Mouse (Mus musculus): ENCODE measurements around the gene Cadps.

Gene Cadps

DNA sequence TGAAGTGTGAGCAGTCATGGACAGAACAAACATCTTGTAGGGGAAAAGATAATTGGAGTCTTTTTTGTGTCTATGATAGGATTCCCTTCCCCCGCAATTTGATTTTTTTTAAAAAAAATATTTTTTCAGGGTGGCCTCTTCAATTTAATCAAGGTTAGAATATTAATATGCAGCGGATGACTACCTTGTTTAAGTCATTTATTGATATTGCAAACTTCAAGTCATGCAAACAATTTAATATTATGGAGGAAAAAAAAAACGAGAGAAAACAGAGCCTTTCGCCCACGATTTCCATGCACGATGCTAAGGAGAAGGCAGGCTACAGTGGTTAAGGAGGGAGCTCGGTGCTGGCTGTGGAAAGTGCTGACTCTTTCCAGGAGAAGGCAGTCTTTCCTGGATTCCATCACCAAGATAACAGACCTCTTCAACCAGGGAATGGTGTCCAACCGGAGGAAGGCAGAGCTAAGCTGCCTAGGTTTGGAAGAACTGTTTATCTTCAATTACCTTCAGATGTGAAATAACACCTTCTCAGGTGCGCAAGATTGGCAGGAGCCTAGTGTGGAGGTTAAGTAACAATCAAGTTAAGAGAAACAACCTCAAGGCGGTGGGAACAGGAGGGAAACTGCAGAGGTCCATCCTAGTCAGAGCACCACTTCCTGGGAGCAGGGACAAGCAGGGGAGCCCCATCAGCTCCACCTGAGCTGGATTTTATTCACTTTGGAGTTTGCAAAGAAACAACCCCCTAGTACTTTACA, 483.9 kb downstream of the Cadps start:
- DNase-seq, result no peak

DNA sequence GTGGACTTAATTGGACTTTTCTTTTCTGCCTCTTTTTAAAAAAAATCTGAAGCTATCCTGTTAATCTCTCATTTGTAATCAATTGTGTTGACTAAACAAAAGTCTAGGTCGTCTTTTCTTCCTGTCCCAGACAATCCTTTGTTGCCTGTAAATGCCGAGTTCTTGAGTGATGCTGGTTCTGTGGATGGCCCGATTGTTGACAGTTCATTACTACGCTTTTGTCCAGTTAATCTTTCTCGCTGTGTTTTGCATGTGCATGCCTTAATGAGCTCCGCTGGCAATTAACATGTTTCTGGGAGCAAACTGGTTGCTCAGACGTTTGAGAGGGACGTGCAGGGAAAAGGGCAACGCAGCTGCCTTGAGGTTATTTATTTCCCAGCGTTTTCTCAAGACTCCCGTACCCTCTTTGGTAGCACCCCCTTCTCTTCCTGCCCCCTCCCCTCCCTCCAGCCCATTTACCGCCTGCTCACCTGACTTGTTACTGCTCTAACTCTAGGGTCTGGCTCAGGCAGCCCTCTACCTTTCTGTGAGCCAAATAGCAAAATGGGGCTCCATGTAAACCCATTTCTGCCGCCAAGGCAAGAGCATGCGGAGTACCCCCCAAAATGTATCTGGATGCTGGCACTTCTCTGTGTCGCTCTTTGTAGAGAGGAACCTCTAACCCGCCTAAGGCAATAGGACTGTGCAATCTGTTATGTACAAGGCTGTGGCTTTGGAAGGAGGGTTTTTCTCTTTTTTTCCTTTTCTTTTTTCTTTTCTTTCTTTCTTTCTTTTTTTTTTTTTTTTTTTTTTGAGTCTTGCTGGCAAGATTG, 484.7 kb downstream of the Cadps start:
- DNase-seq, result no peak

DNA sequence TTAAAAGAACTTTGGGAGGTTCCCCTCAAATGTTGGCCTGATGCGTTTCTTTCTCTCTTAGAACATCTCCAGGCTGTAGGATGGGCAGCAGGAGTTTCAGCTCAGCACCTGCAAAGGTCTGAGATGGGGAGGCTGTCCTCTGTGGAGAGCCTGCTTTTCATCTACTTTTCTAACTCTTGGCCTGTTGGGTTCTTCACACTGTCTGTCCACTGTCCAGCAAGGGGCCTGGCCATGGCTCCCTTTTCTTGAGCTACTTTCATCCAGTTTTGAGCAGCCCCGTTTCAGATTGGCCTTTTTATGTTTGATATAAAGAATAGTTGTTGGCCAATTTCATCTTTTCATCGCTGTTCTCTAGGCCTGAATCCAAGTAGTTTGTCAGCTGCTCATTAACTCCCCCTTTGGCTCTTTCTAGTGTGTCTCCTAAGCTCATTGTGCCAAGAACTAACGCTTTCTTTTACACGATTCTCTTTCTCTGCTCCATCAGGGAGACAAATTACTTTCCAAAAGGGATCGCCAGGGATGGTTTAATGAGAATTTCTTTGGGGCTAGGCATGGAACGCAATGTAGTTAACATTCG, 485.4 kb downstream of the Cadps start:
- no peak for DNase-seq

DNA sequence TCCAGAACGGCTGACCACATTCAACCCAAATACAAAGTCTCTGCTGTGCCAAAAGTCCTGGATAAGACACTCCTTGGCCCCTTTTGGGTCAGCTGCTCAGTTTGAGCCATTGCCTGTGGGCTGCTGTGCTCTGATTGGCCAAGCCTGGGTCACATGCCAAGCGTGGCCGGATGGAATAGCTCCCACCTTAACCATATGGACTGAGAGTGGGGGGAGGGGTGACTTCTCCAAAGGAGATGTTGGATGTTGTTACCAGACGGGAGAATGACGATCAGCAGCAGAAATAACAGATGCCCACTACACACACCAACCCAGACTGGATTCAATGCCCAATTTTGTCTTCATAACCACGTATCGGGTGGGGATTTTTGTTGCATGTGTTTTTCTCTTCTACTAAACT, 488.0 kb downstream of the Cadps start:
- DNase-seq, result no peak

DNA sequence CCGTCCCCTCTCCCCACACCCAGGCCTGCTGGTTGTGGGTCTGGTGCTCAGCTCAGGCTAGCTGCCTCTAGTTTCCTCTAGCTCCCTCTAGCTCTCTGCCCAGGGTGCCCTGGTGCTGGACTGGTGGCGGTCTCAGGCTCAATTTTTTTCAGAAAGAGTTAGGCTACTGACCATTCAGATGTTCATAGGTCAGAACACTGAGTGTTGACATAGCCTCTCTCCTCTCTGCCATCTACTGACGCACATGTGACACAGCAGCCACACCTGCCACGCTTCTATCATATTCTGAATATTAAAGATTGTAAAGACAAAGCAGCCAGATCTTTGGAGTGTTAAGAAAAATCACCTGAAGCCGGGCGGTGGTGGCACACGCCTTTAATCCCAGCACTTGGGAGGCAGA, 489.3 kb downstream of the Cadps start:
- no peak for DNase-seq
